Mouse (Mus musculus) cerebellum, postnatal 25 days (tissue): ENCODE data around the gene Vmn2r4.
"Not testable (repeated sequence)": the region's sequence is repeated elsewhere in the genome, so short reads cannot be mapped to it uniquely, and the experiment has no call there.

ENCODE experiments used
- DNase-seq, 2 experiments: peaks; one replicate each; pipeline ENCODE4 v3.0.0; 2021; ENCODE audit warnings: mixed read lengths in 2 of 2

Gene Vmn2r4

GRCm38 (mm10) chr3:64415268-64415667, at the start of gene Vmn2r4:
Gene Vmn2r4 (minus strand): TSS chr3:64415368.
- DNase-seq = not testable (repeated sequence)

- DNase-seq = not testable (repeated sequence)
Measured at GRCm38 (mm10) chr3:64434261-64434660, 19.1 kb upstream of the Vmn2r4 start.

- DNase-seq = not testable (repeated sequence)
Measured at GRCm38 (mm10) chr3:64428117-64428798, 13.1 kb upstream of the Vmn2r4 start.

GRCm38 (mm10) chr3:64422141-64422540, 7.0 kb upstream of the Vmn2r4 start:
- not testable (repeated sequence) for DNase-seq

- DNase-seq = peak in 1 of 2 experiments; percentile 12
Measured at GRCm38 (mm10) chr3:64417477-64417876, 2.3 kb upstream of the Vmn2r4 start.

- not testable (repeated sequence) for DNase-seq
Measured at GRCm38 (mm10) chr3:64414253-64414652, 915 bp downstream of the Vmn2r4 start.

- no peak for DNase-seq
Measured at GRCm38 (mm10) chr3:64359286-64360035, 55.7 kb downstream of the Vmn2r4 start.
